Comparison of ENCODE assay signal across 8 mouse cellular contexts in the genomic region with DNA sequence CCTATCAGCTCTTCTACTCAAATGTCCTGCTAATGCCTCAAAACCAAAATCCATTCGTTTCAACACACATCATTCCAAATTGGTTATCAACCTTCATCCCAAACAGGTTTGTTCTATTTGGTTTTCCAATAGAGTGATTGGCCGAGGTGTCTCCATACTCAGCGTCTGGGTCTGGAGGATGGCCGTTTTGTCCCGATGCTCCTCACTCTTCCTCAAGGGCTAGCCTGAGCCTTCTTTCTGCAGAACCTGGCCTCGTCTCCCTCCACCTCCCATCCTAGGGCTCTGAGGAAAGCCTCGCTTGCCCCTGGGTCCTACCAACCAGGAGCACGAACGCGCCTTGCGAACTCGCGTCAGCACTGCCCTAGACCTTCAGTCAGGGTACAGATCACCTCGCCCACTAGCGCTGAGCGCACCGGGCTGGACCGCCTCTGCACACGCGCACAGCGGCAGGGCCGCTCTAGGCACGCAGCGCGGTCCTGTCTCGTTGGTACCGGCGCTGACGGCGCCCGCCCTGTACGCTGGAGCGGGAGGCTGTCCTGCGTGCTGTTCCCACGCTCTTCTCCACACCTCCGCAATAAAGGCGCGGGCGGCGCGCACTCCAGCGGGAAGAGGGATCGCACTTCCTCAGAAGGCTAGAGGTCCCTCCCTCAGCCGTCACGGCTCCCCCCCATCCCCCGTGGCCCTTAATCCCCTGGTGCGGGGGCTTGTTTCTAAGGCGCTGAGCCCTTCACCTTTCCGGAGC.
DNase-seq lines count a peak whose midpoint lies in the region; ATAC-seq and TF ChIP-seq lines count a peak whose summit lies in the region.

No protein-coding gene starts in this region.

- TF ChIP-seq EP300 in liver, postnatal 0 days (IDR thresholded peaks at IDR 0.05; ENCODE audit: low read depth) = no peak

- H3K27me3 ChIP-seq in E14TG2a.4 (ENCODE audit: insufficient read depth, low read length) = no peaks in the 10 kb centered on the region
- no peaks in the 10 kb centered on the region for H3K27me3 ChIP-seq in forebrain, embryonic 12.5 days
- H3K27me3 ChIP-seq in liver, postnatal 0 days (ENCODE audit: insufficient read depth, low read length) = no peaks in the 10 kb centered on the region
- H3K27me3 ChIP-seq in neural tube, embryonic 14.5 days (ENCODE audit: control insufficient read depth, insufficient read depth, low read length) = no peaks in the 10 kb centered on the region

- peak; percentile 99 for ATAC-seq in forebrain, embryonic 12.5 days (ENCODE audit: low FRiP score)
- ATAC-seq in liver, postnatal 0 days = peak; percentile 99
- ATAC-seq in neural tube, embryonic 14.5 days (ENCODE audit: low read depth) = peak; percentile 100

- peak overlapping the region; percentile 89 for H3K4me3 ChIP-seq in E14TG2a.4 (replicated peaks; ENCODE audit: low read length)
- peak overlapping the region; percentile 56 for H3K4me3 ChIP-seq in forebrain, embryonic 12.5 days (replicated peaks)
- peak overlapping the region; percentile 73 for H3K4me3 ChIP-seq in liver, postnatal 0 days (ENCODE audit: low read depth, low read length)
- peak overlapping the region; percentile 47 for H3K4me3 ChIP-seq in neural tube, embryonic 14.5 days (ENCODE audit: low read depth, low read length)

- H3K27ac ChIP-seq in forebrain, embryonic 12.5 days = peak overlapping the region; percentile 51
- peak overlapping the region; percentile 90 for H3K27ac ChIP-seq in liver, postnatal 0 days (ENCODE audit: low read depth)
- peak overlapping the region; percentile 79 for H3K27ac ChIP-seq in neural tube, embryonic 14.5 days (ENCODE audit: low read depth, low read length)

- H3K9me3 ChIP-seq in E14TG2a.4 (ENCODE audit: low read length) = no peaks in the 10 kb centered on the region
- H3K9me3 ChIP-seq in forebrain, embryonic 12.5 days = no peaks in the 10 kb centered on the region
- H3K9me3 ChIP-seq in liver, postnatal 0 days (ENCODE audit: low read length) = no peaks in the 10 kb centered on the region
- no peaks in the 10 kb centered on the region for H3K9me3 ChIP-seq in neural tube, embryonic 14.5 days (ENCODE audit: control insufficient read depth, low read length)

- WGBS in forebrain, embryonic 12.5 days = under 1% methylated on average over 49 of the region's 49 CpGs
- under 1% methylated on average over 49 of the region's 49 CpGs for WGBS in large intestine, adult 2 months
- 1% methylated on average over 49 of the region's 49 CpGs for WGBS in liver, postnatal 0 days (ENCODE audit: insufficient replicate concordance)
- 1% methylated on average over 49 of the region's 49 CpGs for WGBS in neural tube, embryonic 14.5 days

- H3K36me3 ChIP-seq in E14TG2a.4 (ENCODE audit: insufficient read depth, low read length) = no peaks in the 10 kb centered on the region
- no peaks in the 10 kb centered on the region for H3K36me3 ChIP-seq in forebrain, embryonic 12.5 days (replicated peaks)
- no peaks in the 10 kb centered on the region for H3K36me3 ChIP-seq in liver, postnatal 0 days (replicated peaks; ENCODE audit: insufficient read depth, low read length)
- no peaks in the 10 kb centered on the region for H3K36me3 ChIP-seq in neural tube, embryonic 14.5 days (ENCODE audit: control insufficient read depth, insufficient read depth, low read length)

- peak overlapping the region; percentile 74 for H3K4me2 ChIP-seq in forebrain, embryonic 12.5 days
- peak overlapping the region; percentile 96 for H3K4me2 ChIP-seq in liver, postnatal 0 days (ENCODE audit: low read depth, low read length)
- H3K4me2 ChIP-seq in neural tube, embryonic 14.5 days (ENCODE audit: low read depth, low read length) = peak overlapping the region; percentile 72

- peak overlapping the region; percentile 61 for H3K9ac ChIP-seq in forebrain, embryonic 12.5 days
- peak overlapping the region; percentile 79 for H3K9ac ChIP-seq in liver, postnatal 0 days (replicated peaks)
- H3K9ac ChIP-seq in neural tube, embryonic 14.5 days (replicated peaks; ENCODE audit: low read depth, low read length) = peak overlapping the region; percentile 64

- DNase-seq in c-Kit-positive CD71-positive TER-119-positive erythroid progenitor cells, embryonic 14.5 days (ENCODE audit: low spot score) = peak; percentile 84
- peak; percentile 88 to 90 for DNase-seq in heart, postnatal 10 days
- DNase-seq in large intestine, adult 2 months (ENCODE audit: low read depth, low spot score) = peak; percentile 66
- peak; percentile 89 for DNase-seq in liver, postnatal 0 days
- DNase-seq in testis, postnatal 10 days (ENCODE audit: low spot score) = peak; percentile 86

- peaks cover 52% of the 10 kb centered on the region for H3K4me1 ChIP-seq in E14TG2a.4 (replicated peaks; ENCODE audit: low read depth, low read length)
- H3K4me1 ChIP-seq in forebrain, embryonic 12.5 days = peaks cover 4% of the 10 kb centered on the region
- peaks cover 9% of the 10 kb centered on the region for H3K4me1 ChIP-seq in liver, postnatal 0 days (ENCODE audit: insufficient read depth)
- no peaks in the 10 kb centered on the region; the same call in 1 of the 2 replicates for H3K4me1 ChIP-seq in neural tube, embryonic 14.5 days (ENCODE audit: control insufficient read depth, insufficient read depth, low read length)

- intact Hi-C loops in heart, postnatal 10 days (cut with DNase I) = loop anchor here (5.0 kb wide), 3 partner anchors 65 to 190 kb away; partner anchors contain the start of genes Cct4 and Xpo1

- TF ChIP-seq CTCF in E14TG2a.4 (conservative IDR thresholded peaks at IDR 0.05; ENCODE audit: low read length) = no peak
- no peak for TF ChIP-seq CTCF in liver, postnatal 0 days (IDR thresholded peaks at IDR 0.05; ENCODE audit: low read depth)

Comparison
In these comparisons a context has a peak if more than half of its experiments do, and no peak if none do; other contexts are left out.
1. Peak in every context shown above with its lines: DNase-seq, ATAC-seq, H3K4me3 ChIP-seq and H3K27ac ChIP-seq.